Mouse (Mus musculus) liver, postnatal 0 days (tissue): ENCODE measurements around the gene Mum1.

Experiments
- CTCF ChIP-seq: sonication (generic); IDR thresholded peaks from 2 replicates; pipeline ENCODE4 v1.5.1; 2016; ENCODE audit warnings: antibody characterized with exemption, low read depth
- EP300 ChIP-seq: IDR thresholded peaks from 2 replicates; pipeline ENCODE4 v1.6.1; 2016; ENCODE audit warnings: antibody characterized with exemption, low read depth, mild to moderate bottlenecking

DNA sequence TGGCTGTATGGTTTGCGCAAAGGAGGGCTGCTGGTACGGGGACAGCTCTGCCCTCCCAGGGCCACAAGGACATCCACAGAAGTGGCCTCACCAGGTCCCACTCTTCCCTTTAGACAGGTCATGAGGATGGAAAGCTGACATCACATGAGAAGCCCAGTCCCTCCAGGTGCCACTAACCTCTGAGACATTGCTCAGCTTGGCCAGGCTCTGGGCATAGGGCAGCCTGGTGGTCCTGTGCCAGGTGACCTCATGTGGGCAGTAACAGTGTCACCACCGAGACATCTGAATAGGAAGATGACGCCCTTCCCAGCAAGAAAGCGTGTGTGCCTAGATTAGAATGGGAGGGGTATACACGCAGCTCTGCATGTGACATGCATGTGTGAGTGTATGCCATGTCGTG, 43.7 kb upstream of the Mum1 start:
- TF ChIP-seq CTCF (no peak), EP300 (no peak)
